Mouse (Mus musculus): ENCODE results near the gene Cfap36.

Gene Cfap36

DNA sequence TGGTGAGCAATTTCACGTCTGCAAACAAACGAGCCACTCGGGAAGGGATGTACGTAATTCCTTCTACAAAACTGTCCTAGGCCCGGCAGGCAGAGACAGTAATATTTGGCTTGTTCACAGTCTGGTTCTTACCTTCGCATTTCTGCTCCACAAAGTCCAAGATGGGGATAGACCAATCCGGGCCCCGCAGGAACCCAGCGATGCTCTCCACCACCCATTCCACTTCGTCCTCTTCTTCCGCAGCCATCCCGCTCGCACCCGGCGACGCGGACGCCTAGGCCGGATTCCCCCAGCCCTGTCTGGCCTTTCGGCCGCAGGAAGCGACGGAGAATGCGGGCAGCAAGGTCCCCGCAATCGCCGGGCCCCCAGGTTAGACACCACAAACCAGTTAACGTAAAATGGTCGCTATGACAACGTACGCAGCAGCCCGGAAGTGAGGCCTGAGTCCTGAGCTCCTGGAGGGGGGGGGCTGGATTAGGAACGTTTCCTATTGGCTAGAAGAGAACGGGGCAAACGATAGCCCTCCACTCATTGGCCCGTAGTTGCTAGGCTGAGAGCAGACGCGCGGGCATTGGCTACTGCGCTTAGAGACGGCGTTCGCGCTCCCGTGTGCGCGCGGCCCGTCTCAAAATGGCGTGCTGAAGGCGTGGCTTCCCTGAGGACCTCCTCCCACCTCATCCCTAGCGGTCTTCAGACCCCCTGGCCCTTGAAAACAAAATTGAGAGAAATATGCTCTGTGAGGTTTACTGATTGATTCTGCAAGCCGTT lies at the start of gene Cfap36:
Gene Cfap36 (minus strand): TSS at position 527 of the 768 bp plus-strand sequence.
- peak; percentile 74 for DNase-seq (ENCODE audit: low spot score)

DNA sequence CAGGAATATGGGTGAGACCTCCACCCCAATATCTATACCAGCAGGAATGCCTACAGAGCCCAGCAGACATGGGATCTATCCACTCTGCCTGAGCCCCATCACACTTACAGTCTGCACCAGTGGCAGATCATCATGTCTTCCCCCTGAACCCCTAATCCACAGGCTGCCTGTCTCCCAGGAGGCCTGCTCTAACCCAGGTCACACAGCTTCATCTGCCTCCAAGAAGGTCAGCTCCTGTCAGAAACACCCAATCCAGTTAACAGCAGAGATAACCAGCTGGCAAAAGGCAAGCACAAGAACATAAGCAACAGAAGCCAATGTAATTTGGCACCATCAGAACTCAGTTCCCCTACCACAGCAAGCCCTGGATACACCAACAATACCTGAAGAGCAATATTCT lies 40.1 kb upstream of the Cfap36 start:
- DNase-seq (ENCODE audit: low spot score) = no peak

DNA sequence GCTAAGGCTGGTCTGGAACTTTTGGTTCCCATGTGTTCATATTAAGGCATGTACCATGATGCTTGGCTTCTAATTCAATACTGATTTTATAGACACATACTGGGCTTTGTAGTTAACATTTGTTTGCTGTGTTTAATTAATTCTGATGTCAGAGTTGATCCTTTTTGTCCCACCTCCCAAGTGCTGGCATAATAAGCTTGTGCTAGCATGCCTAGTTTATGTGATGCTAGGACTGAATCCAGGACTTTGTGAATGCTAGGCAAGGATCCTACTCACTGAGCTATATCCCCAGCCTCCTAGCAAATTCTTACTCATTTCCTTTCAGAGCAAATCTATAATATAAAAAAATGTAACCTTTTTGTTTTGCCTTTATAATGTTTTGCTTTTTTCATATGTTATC lies 38.8 kb upstream of the Cfap36 start:
- DNase-seq (ENCODE audit: low spot score) = no peak

DNA sequence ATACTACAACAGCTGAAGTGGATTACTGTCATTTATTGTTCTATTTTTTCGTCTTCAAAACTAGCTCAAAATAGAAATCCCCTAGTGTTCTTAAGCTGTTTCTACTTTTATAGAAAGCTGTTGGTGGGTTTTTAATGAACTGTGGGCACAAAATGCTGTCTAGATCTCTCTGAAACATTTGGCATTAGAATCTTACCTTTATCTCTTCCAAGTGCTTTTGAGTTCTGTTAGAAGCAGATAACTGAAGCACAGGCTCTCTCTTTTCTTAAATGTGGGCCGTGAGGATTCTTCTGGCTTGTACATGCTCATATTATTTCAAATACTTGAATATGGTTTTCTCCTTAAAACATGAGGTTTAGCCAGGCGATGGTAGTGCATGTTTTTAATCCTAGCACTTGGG lies 27.5 kb upstream of the Cfap36 start:
- no peak for DNase-seq (ENCODE audit: low spot score)

DNA sequence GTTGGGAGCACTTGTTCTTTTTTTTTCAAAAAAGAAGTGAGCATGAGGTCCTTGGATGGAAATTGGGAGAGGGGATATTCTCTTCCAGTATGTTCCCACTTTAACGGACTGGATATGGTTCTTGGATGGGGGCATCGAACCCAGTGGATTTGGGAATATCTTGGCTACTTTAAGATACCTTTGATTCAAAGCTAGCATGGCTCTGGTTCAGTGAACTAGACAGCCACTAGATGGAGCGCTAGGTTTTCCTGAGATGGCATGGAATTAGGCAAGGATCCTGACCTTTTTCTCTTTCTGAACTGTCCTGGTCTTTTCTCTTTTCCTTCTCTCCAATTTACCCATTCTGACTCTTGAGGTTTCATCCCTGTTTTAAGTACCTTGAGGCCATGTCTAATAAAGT lies 20.6 kb upstream of the Cfap36 start:
- peak; percentile 26 for DNase-seq (ENCODE audit: low spot score)

DNA sequence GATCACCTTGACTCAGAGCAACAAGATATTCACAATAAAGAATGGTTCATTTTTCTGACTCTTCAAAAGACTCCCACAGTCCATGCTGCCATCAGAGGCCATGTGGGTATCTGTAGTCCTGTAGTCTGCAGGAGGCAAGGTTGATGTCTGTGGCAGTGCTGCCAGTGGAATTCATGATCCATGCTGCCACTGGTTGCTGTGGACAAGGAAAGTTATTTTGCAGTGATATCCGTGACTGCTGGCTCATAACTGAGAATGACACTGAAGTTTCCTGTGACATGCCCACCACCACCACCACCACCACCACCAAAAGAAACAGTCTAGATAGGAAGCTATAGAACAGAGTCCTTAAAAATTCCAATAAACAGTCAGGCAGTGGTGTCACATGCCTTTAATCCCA lies 7.4 kb upstream of the Cfap36 start:
- no peak for DNase-seq (ENCODE audit: low spot score)

DNA sequence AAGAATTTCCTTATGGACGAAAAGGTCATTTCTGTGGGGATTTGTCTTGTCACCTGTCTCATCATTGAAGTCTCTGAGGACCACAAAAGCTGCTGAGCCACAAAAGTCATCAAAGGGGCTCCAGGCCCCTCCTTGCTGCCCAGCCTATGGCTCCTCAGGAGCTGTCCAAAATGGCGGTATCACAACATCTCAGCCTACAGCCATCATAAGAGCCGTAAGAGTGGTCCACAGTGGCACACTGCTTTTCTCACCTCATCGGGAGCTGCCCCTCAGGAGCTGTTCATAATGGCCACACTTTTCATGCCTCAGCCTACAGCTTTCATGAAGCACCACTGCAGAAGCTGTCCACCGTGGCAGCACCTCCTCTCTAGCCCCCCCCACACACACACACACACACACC lies 1.2 kb upstream of the Cfap36 start:
- no peak for DNase-seq (ENCODE audit: low spot score)

DNA sequence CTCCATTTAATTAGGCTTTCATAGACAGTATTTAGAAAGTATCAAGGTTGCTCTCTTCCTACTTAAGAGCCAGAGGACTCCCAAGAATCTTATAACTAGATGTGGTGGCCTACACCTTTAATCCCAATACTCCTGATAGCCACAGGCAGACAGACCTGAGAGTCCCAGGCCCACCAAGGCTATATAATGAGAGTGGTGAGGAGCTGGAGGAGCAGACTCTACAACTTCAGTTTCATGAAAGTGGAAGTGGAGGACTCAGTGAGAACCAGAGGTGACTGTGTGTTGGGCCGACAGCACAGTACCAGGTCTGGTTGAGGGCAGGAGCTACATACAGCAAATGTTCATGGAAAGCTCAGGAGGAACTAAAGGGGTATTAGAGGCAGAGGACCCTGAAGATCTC lies 516 bp upstream of the Cfap36 start:
- DNase-seq (ENCODE audit: low spot score) = no peak

DNA sequence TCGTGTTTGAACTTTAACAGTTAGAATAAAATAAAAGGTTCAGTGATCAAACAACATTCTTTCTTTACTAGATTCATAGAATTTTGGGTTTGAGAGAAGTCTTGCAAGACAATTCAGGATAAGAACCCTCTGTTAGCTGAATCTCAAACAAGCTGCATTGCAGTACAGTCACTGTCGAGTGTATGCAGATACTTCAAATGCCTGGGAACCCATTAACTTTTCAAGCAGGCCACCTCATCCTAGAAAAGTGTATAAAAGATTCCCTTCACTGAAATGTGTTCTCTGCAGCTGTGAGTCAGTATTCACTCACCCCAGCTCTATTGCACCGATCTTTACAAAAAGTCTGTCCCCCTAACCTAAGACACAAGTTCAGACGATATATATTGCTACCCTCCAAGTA lies 1.2 kb downstream of the Cfap36 start:
- DNase-seq (ENCODE audit: low spot score) = no peak

DNA sequence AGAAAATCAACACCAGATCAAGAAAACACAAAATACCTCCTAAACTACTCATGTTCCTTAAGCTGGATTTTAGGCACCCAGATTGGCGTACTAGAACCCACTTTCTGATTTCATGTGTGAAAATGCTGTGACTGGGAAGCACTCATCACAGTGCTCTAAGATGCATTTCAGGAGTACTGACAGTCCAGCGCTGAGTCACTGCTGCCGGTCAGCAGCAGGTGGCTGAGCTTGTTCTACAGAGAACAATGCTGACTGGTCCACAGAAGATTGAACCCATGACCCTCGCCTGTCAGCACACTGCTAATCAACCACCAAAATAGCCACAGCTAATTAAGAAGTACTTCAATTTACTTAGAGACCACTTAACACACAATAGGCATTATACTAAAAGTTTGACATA lies 5.2 kb downstream of the Cfap36 start:
- no peak for DNase-seq (ENCODE audit: low spot score)

DNA sequence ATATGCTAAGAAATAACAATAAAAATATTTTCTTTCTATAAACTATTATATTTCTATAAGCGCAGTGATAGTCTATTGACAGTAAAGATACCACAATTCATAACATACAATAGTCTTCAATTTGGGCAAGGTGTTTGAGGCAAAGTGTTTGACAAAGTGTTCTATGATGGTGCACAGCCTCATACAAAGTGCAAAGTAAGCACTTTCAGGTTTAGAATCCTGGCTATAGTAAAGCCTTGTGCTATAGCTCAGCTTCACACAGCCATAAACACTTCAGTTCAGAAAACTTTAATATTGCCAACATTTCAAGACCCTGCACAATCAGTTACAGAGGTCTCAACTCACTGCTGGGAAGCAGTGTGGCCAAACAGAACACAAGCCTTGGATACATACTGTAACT lies 7.9 kb downstream of the Cfap36 start:
- no peak for DNase-seq (ENCODE audit: low spot score)

DNA sequence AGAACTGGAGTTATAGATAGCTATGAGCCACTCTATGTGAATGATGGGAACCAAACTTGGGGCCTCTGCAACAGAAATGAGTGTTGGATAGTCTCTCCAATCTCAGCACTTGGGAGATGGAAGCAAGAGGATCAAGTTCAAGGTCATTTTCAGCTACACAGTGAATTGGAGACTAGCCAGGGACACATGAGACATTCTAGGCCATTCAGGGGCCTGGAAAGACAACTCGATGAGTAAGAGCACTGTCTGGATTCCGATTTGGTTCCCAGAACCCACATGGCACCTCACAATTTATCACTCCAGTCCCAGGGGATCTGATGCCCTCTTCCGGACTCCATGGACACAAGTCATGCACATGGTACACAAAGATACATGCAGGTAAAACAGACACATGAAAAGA lies 8.7 kb downstream of the Cfap36 start:
- no peak for DNase-seq (ENCODE audit: low spot score)

DNA sequence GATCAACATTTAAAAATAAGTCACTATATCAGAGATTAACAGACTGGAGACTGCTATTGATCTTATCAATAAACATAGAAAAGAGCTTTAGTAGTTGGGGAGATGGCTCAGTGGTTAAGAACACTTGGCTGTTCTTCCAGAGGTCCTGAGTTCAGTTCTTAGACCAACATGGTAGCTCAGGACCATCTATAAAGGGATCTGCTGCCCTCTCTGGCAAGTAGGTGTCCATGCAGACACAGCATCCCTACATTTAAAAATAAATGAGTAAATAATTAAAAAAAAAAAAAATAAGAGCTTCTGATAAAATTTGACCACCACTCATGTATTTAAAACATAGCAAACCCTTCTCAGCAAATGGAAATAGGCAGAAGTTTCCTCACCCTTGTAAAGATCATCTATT lies 9.2 kb downstream of the Cfap36 start:
- DNase-seq (ENCODE audit: low spot score) = no peak

DNA sequence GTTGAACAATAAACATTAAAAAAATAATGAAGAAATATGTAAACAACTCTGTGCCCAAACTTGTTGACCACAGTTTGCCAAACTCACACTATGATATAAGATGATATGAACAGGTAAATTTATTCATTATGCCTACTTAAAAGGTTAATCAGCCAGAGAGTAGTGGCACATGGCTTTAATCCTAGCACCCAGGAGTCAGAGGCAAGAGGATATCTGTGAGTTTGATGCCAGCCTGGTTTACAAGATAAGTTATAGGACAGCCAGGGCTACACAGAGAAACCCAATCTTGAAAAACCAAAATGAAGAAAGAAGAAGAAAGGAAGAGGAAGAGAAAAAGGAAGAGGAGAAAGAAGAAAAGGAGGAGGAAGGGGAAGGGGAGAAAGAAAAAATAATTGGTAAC lies 9.8 kb downstream of the Cfap36 start:
- no peak for DNase-seq (ENCODE audit: low spot score)

DNA sequence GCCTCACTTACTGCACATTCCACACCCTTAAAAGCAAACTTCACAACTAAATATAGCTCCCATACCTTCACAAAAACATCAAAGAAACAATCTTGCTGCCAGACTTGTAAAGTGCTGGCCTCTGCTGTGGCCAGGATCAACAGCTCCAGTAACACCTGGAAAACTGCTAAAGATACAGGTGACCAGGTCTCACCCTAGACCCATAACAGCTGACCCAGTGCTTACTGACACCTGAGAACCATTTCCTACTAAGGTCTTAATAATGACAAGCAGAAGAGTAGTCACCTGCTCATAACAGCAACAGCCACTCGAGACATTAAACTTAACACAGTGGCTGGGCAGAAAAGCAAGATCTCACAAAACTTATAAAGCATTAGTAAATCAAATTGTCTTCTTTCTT lies 13.6 kb downstream of the Cfap36 start:
- no peak for DNase-seq (ENCODE audit: low spot score)

DNA sequence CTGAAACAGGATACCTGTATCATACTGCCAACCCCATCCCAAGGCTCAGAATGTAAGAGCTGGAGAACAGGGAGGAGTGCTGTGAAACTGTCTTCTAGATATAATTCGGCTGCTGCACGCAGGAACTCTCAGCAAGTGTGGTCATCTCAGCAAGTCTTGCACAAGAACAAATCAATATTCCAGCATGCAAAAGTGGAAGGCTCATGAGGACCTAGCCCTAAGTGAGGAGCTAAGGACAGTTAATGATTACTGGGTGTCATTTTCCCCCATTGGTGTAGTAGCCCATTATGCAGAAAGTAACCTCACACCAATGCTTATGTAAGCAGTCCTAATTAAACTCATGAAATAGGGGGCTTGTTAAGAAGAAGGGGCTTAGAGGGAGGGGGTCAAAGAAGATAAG lies 18.3 kb downstream of the Cfap36 start:
- no peak for DNase-seq (ENCODE audit: low spot score)

DNA sequence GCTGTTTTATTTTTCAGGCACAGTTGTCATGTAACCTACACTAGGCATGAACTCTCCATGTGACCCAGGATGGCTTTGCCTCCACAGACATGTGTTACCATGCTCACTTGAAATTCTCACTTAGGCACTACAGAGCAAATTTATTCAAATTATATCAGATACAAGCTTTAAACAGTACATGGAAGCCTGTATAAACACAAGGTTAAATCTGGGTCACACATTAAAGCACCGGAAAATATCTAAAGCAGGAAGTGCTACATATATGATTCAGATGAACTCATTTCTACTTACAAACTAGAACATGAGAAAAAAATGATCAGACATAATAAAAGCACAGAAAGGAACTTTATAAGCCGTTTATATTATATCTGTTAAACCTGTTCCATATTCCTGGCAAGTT lies 22.5 kb downstream of the Cfap36 start:
- DNase-seq (ENCODE audit: low spot score) = no peak

DNA sequence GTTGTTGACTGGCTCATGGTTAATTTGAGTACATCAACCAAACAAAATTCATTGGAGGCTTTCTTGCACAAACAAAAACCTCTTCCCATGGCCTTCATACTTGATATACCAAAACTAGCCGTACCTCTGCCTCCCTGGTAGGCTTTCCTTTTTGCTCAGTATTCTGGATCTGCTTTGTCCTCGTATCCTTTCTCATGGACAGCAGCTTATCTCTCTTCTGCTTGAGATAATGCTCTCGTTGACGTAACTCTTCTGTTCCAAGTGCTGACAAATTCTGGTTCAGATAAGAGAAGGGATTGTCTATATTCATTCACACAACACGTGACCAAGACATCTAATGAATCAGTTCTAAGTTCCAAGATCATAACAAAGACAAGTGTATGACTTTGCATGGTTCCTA lies 24.9 kb downstream of the Cfap36 start:
- DNase-seq (ENCODE audit: low spot score) = no peak

DNA sequence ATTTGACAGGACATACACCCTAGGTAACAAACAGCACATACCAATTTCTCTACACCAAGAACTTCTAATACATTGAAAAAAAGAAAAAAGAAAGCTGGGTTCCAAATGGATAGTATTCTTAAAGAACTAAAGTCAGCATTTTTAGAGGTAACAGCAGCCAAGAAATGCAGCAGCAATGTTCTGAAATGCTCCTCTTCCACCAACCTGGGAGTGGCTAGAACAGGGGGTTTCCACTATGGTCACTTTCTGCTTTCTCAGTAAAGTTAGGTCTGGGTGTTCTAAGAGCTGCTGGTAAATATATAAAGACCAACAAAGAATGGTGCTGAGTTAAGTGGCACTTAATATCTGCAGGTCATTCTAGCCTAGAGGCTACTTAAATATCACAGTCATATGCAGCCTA lies 28.2 kb downstream of the Cfap36 start:
- no peak for DNase-seq (ENCODE audit: low spot score)

DNA sequence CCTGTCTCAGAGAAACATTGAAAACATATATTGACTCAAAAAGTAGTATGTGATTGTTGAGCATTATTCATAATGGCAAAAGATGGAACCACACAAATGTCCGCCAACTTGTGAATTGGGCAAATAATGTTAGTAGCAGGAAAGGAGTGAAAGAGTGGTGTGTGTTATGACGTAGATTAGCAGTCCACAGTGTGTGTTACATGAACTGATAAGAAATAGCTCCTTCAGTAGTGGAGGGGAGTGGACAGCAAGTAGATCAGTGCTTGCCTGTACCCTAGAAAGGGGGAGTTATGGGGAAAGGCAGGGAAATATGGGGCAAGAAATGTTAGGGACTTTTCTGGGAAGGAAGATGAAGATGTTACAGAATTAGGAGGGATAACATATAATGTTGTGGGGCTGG lies 31.0 kb downstream of the Cfap36 start:
- DNase-seq (ENCODE audit: low spot score) = no peak

DNA sequence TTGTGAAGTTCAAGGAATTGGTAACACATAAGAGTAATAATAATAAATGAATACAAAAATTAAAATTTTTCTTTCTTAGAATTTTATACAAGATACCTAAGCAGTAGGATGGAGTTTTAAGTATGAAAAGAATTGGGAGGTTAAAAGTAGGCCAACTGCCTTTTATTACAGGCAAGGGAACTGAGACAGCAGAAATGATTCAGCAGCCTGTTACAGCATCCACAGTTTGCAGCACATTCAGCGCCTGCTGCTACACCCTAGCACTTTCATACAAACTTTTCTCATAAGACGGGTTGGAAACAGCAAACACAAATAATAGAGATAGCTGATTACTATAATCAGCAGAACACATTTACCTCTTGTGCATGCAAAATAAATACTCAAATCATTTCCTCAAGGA lies 37.4 kb downstream of the Cfap36 start:
- no peak for DNase-seq (ENCODE audit: low spot score)

DNA sequence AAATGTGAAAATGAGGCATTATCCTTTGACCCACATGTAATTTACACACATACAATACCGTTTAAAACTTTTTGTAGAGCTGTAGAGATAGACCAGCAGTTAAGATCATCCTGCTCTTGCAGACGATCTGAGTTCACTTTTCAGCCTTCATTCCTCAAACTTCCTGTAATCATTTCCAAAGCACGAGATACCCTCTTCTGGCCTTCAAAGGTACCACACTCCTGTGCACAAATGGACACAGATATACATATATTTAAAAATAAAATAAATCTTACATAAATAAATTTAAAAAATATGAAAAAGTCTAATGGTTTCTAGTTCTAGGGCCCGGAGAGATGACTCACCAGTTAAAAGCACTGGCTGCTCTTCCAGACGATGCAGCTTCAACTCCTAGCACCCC lies 43.6 kb downstream of the Cfap36 start:
- DNase-seq (ENCODE audit: low spot score) = no peak

DNA sequence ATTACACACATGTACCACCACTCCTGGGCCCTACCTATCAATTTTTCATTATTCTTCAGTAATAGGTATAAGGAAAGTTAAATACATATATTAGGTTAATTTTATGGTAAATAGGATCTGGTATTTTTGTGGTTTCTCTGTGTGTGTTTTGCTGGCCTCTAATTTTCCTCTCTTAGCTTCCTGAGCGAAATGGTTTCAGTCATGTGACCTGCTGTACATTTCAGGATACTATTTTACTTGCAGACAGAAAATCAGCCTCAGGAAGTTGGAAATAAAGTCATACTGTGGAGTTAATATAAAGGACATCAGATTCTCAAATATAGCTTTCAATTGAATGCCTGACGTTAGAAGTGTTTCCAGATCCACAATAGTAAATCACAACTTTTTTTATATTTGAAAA lies 58.2 kb downstream of the Cfap36 start:
- DNase-seq (ENCODE audit: low spot score) = no peak

DNA sequence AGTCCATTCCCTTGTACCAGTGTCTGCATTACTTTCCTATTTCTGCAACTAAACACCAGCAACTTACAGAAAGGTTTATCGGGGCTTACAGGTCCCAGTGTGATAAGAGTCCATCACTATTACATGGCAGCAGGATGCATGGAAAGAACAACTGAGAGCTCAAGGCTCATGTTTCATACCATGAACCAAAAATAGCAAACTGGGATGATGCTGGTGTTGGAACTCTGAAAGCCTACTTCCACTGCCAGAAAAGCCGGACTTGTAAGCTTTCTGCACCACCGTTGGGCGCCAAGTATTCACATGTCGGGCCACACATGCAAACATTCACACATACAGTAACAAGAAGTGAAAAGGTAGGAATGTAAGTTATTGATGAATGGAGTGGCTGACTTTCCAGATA lies 65.5 kb downstream of the Cfap36 start:
- DNase-seq (ENCODE audit: low spot score) = no peak

DNA sequence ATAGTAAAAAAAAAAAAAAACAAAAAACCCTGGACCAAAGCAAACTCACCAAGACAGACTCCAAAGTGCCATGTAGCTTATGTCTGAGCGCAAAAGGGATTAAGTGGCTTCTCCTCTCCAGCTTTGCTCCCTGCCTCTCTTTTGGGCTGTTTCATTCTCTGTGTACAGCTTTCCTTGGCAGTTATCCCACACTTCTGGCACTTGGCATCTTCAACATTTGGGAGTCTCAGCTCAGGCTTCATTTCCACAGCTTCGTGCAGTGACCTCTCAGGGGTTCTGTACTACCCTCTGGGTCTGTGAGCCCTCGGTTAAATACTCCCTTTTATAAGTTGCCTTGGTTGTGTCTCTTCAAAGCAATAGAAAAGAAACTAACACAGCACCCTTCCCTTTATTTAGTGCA lies 66.6 kb downstream of the Cfap36 start:
- DNase-seq (ENCODE audit: low spot score) = no peak

All from urinary bladder, postnatal 25 days (tissue).